Mouse (Mus musculus) central nervous system, embryonic 14 days (tissue): ENCODE data around the gene Naa35. TPM values are rescaled to one million over a fixed set of nuclear protein-coding genes. Genes with fewer than 3 reads are reported as not detected.

Experiments
- polyA plus RNA-seq: library from polyadenylated mRNA; depleted of rRNA; stranded (reverse); fragments of >200 nt; gene quantifications from 2 replicates; pipeline ENCODE4 v1.2.3, GENCODE M21; 2012; rRNA removed

Gene Naa35
- polyA plus RNA-seq = 116 and 128 TPM in 2 replicates

GRCm38 (mm10) chr13:59584947-59585647 is at the start of gene Naa35, which contains the start of gene Agtpbp1:
TSS of gene Naa35 (plus strand) at chr13:59585259.
TSS of gene Agtpbp1 (minus strand) at chr13:59585227.

DNA sequence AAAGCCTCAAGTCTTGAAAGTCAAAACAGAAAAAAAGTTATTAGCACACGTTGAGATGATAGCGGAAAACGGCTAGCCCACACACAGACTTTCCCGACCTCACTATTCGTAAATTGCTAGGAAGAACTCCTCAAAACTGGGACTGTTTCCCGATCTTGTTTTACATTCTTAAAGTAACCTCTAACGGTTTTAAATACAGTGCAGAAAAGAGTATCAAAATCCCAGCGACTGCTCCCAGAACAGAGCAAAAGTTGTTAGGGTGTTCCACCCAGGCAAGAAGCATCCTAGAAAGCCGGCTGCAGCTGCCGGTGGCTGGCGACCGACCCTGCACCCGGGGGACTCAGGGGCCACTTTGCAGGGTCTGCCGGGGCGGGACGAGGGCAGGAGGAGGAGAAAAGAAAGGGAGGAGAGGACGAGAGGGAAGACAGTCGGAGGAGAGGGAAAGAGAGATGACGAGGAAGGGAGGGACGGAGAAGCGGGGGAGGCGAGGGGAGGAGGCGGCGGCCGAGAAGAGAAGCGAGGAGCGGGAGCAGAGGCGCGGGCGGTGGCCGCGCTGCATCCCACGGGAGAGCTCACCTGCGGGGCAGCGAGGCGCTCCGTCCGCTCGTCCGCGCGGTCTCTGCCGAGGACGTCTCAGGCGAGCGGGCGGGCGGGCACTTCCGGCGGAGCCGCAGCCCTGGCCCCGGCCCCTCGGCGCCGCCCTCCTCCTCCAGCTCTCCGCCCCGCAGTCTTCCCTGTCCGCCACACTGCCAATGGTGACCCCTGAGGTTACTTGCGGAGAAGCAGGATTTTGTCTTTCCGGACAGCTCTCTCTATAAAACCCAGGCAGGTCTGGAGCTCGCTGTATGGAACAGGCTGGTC is 90.3 kb downstream of the Naa35 start, which contains the start of gene Golm1:
TSS of gene Golm1 (minus strand) at position 661 of the 861 bp plus-strand sequence.

Other genes starting within 250 kb of the Naa35 start
- 40.7 and 43.2 TPM in 2 replicates for gene Agtpbp1, start within 50 bp of the Naa35 start, polyA plus RNA-seq
- 35.2 and 41.8 TPM in 2 replicates for gene Golm1, start 90.6 kb downstream of the Naa35 start, polyA plus RNA-seq
- gene 4921517D22Rik, start 108.8 kb downstream of the Naa35 start, polyA plus RNA-seq = not detected in 2 replicates
- 0.03 and 0.06 TPM in 2 replicates for gene Spata31d1a, start 125.1 kb downstream of the Naa35 start, polyA plus RNA-seq
- 0.01 TPM in 1 of 2 replicates, not detected in the other for gene Spata31d1b, start 127.0 kb downstream of the Naa35 start, polyA plus RNA-seq
- 0.02 and 0.03 TPM in 2 replicates for gene Spata31d1d, start 146.5 kb downstream of the Naa35 start, polyA plus RNA-seq
- 0.09 TPM in 2 replicates for gene 1700014D04Rik, start 161.5 kb downstream of the Naa35 start, polyA plus RNA-seq
- gene Isca1, start 184.6 kb downstream of the Naa35 start, polyA plus RNA-seq = 115 and 123 TPM in 2 replicates
- gene Gm49354, start 197.0 kb downstream of the Naa35 start, polyA plus RNA-seq = 0.90 and 6.6 TPM in 2 replicates
- 39.7 and 39.9 TPM in 2 replicates for gene Tut7, start 237.9 kb downstream of the Naa35 start, polyA plus RNA-seq